Mouse (Mus musculus): ENCODE results near the gene Cacng7. TPM values are rescaled to one million over a fixed set of nuclear protein-coding genes. Genes with fewer than 3 reads are reported as not detected.

The Cacng7 gene
- polyA plus RNA-seq, 1 experiment from 2014 or later, result 0.51 TPM

Small RNA genes within 50 kb of the gene (microRNA-seq; reads per million reads assigned to microRNA genes)
- gene Gm23450, result 2.9 reads per million, percentile 9 among the genes with 10 or more reads in this experiment

Other genes with a start within 250 kb of the Cacng7 start
- gene AU018091, start 163.8 kb upstream of the Cacng7 start, polyA plus RNA-seq (2015; fragmentation: Nextera tagmentation; extraction: Ambion mirVana), result not detected in 2 replicates
- gene Nlrp12, start 83.2 kb upstream of the Cacng7 start, polyA plus RNA-seq (2015; fragmentation: Nextera tagmentation; extraction: Ambion mirVana), result not detected in 2 replicates
- gene Myadm, start 43.9 kb upstream of the Cacng7 start, polyA plus RNA-seq (2015; fragmentation: Nextera tagmentation; extraction: Ambion mirVana), result 159 and 162 TPM in 2 replicates
- gene Prkcg, start 43.8 kb upstream of the Cacng7 start, polyA plus RNA-seq (2015; fragmentation: Nextera tagmentation; extraction: Ambion mirVana), result 0.04 and 0.13 TPM in 2 replicates
- 0.71 and 0.86 TPM in 2 replicates for gene Cacng8, start 57.7 kb downstream of the Cacng7 start, polyA plus RNA-seq (2015; fragmentation: Nextera tagmentation; extraction: Ambion mirVana)
- gene Cacng6, start 91.2 kb downstream of the Cacng7 start, polyA plus RNA-seq (2015; fragmentation: Nextera tagmentation; extraction: Ambion mirVana), result 16.8 and 18.3 TPM in 2 replicates
- not detected in 2 replicates for gene Tarm1, start 169.7 kb downstream of the Cacng7 start, polyA plus RNA-seq (2015; fragmentation: Nextera tagmentation; extraction: Ambion mirVana)

Measured in heart, embryonic 13.5 days (tissue).